Mouse (Mus musculus): ENCODE measurements around the gene Gm26938.

Gene Gm26938

GRCm38 (mm10) chr5:139826357-139827055 lies at the start of gene Gm26938, which contains the start of gene Psmg3:
Gm26938 (minus strand) TSS chr5:139826407.
Psmg3 (minus strand) TSS chr5:139826885.
- DNase-seq (ENCODE audit: low read depth), result peak; percentile 91

- DNase-seq (ENCODE audit: low read depth), result no peak
Observed at GRCm38 (mm10) chr5:139871526-139871925, 45.3 kb upstream of the Gm26938 start.

GRCm38 (mm10) chr5:139870886-139871285 lies 44.7 kb upstream of the Gm26938 start:
- DNase-seq (ENCODE audit: low read depth), result no peak

GRCm38 (mm10) chr5:139862759-139863158 lies 36.6 kb upstream of the Gm26938 start:
- DNase-seq (ENCODE audit: low read depth), result no peak

GRCm38 (mm10) chr5:139860328-139861104 lies 34.3 kb upstream of the Gm26938 start:
- DNase-seq (ENCODE audit: low read depth), result no peak

GRCm38 (mm10) chr5:139849626-139850320 lies 23.6 kb upstream of the Gm26938 start:
- DNase-seq (ENCODE audit: low read depth), result no peak

- no peak for DNase-seq (ENCODE audit: low read depth)
Observed at GRCm38 (mm10) chr5:139839142-139839541, 12.9 kb upstream of the Gm26938 start.

GRCm38 (mm10) chr5:139838476-139838892 lies 12.3 kb upstream of the Gm26938 start:
- DNase-seq (ENCODE audit: low read depth), result peak; percentile 82

GRCm38 (mm10) chr5:139835706-139836105 lies 9.5 kb upstream of the Gm26938 start:
- no peak for DNase-seq (ENCODE audit: low read depth)

- DNase-seq (ENCODE audit: low read depth), result no peak
Observed at GRCm38 (mm10) chr5:139832125-139832524, 5.9 kb upstream of the Gm26938 start.

- DNase-seq (ENCODE audit: low read depth), result peak; percentile 61
Observed at GRCm38 (mm10) chr5:139830734-139831133, 4.5 kb upstream of the Gm26938 start.

- no peak for DNase-seq (ENCODE audit: low read depth)
Observed at GRCm38 (mm10) chr5:139829384-139829783, 3.2 kb upstream of the Gm26938 start.

- peak; percentile 63 for DNase-seq (ENCODE audit: low read depth)
Observed at GRCm38 (mm10) chr5:139827593-139827992, 1.4 kb upstream of the Gm26938 start.

- DNase-seq (ENCODE audit: low read depth), result no peak
Observed at GRCm38 (mm10) chr5:139825947-139826346, 260 bp downstream of the Gm26938 start.

- no peak for DNase-seq (ENCODE audit: low read depth)
Observed at GRCm38 (mm10) chr5:139824531-139824930, 1.7 kb downstream of the Gm26938 start.

- no peak for DNase-seq (ENCODE audit: low read depth)
Observed at GRCm38 (mm10) chr5:139821466-139822459, 4.4 kb downstream of the Gm26938 start.

GRCm38 (mm10) chr5:139819538-139820181 lies 6.5 kb downstream of the Gm26938 start, which contains the start of gene Tmem184a:
Tmem184a (minus strand) TSS chr5:139819917.
- DNase-seq (ENCODE audit: low read depth), result no peak

GRCm38 (mm10) chr5:139818801-139819200 lies 7.4 kb downstream of the Gm26938 start:
- DNase-seq (ENCODE audit: low read depth), result peak; percentile 56

- no peak for DNase-seq (ENCODE audit: low read depth)
Observed at GRCm38 (mm10) chr5:139818056-139818455, 8.2 kb downstream of the Gm26938 start.

GRCm38 (mm10) chr5:139817292-139817691 lies 8.9 kb downstream of the Gm26938 start:
- peak; percentile 65 for DNase-seq (ENCODE audit: low read depth)

- no peak for DNase-seq (ENCODE audit: low read depth)
Observed at GRCm38 (mm10) chr5:139816445-139816844, 9.8 kb downstream of the Gm26938 start.
